Mouse (Mus musculus) forebrain, embryonic 10.5 days (tissue): ENCODE results near the gene Khdc1b. TPM values are rescaled to one million over a fixed set of nuclear protein-coding genes. Genes with fewer than 3 reads are reported as not detected.
"Not testable (repeated sequence)": the region's sequence is repeated elsewhere in the genome, so short reads cannot be mapped to it uniquely, and the experiment has no call there.

Experiments
- DNase-seq: peaks from one replicate; pipeline ENCODE4 v3.0.0-alpha.2; 2017; ENCODE audit warnings: low spot score; ENCODE audit errors: extremely low spot score
- H3K27ac ChIP-seq: fragments of 300-500 bp; sonication (generic); 2 replicates; pipeline ENCODE4 v1.5.1; 2016; ENCODE audit warnings: mild to moderate bottlenecking
- H3K27me3 ChIP-seq: fragments of 300-500 bp; sonication (generic); 2 replicates; pipeline ENCODE4 v1.6.1; 2016; ENCODE audit warnings: mild to moderate bottlenecking; ENCODE audit not compliant: poor library complexity, severe bottlenecking
- H3K36me3 ChIP-seq: fragments of 300-500 bp; sonication (generic); replicated peaks from 2 replicates; pipeline ENCODE4 v1.6.1; 2016; ENCODE audit warnings: mild to moderate bottlenecking, moderate library complexity
- H3K4me1 ChIP-seq: fragments of 300-500 bp; sonication (generic); 2 replicates; pipeline ENCODE4 v1.6.1; 2016
- H3K4me3 ChIP-seq: fragments of 300-500 bp; sonication (generic); 2 replicates; pipeline ENCODE4 v1.5.1; 2016; ENCODE audit warnings: mild to moderate bottlenecking, moderate library complexity
- H3K9me3 ChIP-seq: fragments of 300-500 bp; sonication (generic); 2 replicates; pipeline ENCODE4 v1.6.1; 2016; ENCODE audit warnings: mild to moderate bottlenecking, moderate library complexity
- WGBS: fragments of 180-500 bp; shearing (Covaris S2); methylation state at CpG from one replicate; pipeline ENCODE4 v1.1.7; 2016; 5-methylcytosine and 5-hydroxymethylcytosine counted together
- polyA plus RNA-seq: library from polyadenylated mRNA; unstranded; fragments of >200 nt; fragmentation: Nextera tagmentation; extraction: Ambion mirVana; gene quantifications from 2 replicates; pipeline ENCODE4 v1.2.1, GENCODE M21; 2016

Gene Khdc1b
- polyA plus RNA-seq: not detected in 2 replicates

GRCm38 (mm10) chr1:21383256-21383655 is at the start of gene Khdc1b:
Gene Khdc1b (plus strand): TSS chr1:21383556.
- WGBS: 97% methylated on average over 1 of the region's 1 CpGs
- H3K9me3 ChIP-seq: peaks cover 10% of the 10 kb centered on the region; the same call in 1 of the 2 replicates
- no peaks in the 10 kb centered on the region for H3K4me1 ChIP-seq
- H3K4me3 ChIP-seq: no peak within 1 kb of the TSS
- no peaks in the 10 kb centered on the region for H3K36me3 ChIP-seq
- DNase-seq: no peak
- H3K27ac ChIP-seq: no peak within 1 kb of the TSS
- no peaks in the 10 kb centered on the region for H3K27me3 ChIP-seq

- no peak for DNase-seq
- Histone ChIP-seq H3K4me3 (no peak overlapping the region), H3K27me3 (no peaks in the 10 kb centered on the region), H3K4me1 (no peaks in the 10 kb centered on the region), H3K9me3 (0 out of 2 replicates have a peak, but pooled peaks cover 5% of the 10 kb centered on the region), H3K27ac (no peak overlapping the region), H3K36me3 (no peaks in the 10 kb centered on the region)
These were observed 47.5 kb upstream of the Khdc1b start for GRCm38 (mm10) chr1:21335836-21336235.

- Histone ChIP-seq H3K9me3 (0 out of 2 replicates have a peak, but pooled peaks cover 5% of the 10 kb centered on the region), H3K36me3 (no peaks in the 10 kb centered on the region), H3K4me3 (no peak overlapping the region), H3K4me1 (no peaks in the 10 kb centered on the region), H3K27ac (no peak overlapping the region), H3K27me3 (no peaks in the 10 kb centered on the region)
- 100% methylated on average over 1 of the region's 1 CpGs for WGBS
- no peak for DNase-seq
These were observed 42.6 kb upstream of the Khdc1b start for GRCm38 (mm10) chr1:21340745-21341144.

GRCm38 (mm10) chr1:21344253-21344652 is 39.1 kb upstream of the Khdc1b start:
- no peaks in the 10 kb centered on the region for H3K36me3 ChIP-seq
- H3K4me3 ChIP-seq: no peak overlapping the region
- H3K4me1 ChIP-seq: no peaks in the 10 kb centered on the region
- no peak overlapping the region for H3K27ac ChIP-seq
- DNase-seq: peak; percentile 31
- H3K9me3 ChIP-seq: no peaks in the 10 kb centered on the region
- H3K27me3 ChIP-seq: no peaks in the 10 kb centered on the region
- 60% methylated on average over 4 of the region's 4 CpGs for WGBS

DNA sequence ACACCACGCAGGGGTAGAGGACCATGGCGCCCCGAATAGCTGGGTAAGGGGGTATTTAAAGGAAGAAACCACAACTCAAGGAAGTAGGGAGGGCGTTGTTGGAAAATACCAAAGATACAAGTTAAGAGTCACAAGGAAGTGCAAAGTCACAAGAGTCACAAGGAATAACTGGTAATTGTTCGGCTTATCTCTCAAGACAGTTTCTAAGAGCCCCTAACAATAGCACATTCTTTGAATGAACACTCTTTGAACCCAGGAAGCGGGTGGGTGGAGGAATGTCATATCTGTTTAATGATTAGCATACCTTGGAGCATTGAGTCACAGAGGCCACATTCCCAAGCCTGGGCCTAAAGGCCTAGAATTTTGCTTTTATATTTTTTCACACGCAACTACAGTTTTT is 38.6 kb upstream of the Khdc1b start:
- not testable (repeated sequence) for DNase-seq, H3K9me3 ChIP-seq, H3K27ac ChIP-seq, H3K36me3 ChIP-seq, H3K4me3 ChIP-seq, H3K27me3 ChIP-seq, H3K4me1 ChIP-seq
- 88% methylated on average over 7 of the region's 7 CpGs for WGBS

GRCm38 (mm10) chr1:21349341-21349740 is 34.0 kb upstream of the Khdc1b start, which contains the start of gene Khdc1a:
Gene Khdc1a (plus strand): TSS chr1:21349641.
- no peaks in the 10 kb centered on the region for H3K27me3 ChIP-seq
- no peak within 1 kb of the TSS for H3K4me3 ChIP-seq
- WGBS: 87% methylated on average over 2 of the region's 2 CpGs
- DNase-seq: no peak
- H3K9me3 ChIP-seq: no peaks in the 10 kb centered on the region
- no peaks in the 10 kb centered on the region for H3K36me3 ChIP-seq
- no peak within 1 kb of the TSS for H3K27ac ChIP-seq
- no peaks in the 10 kb centered on the region for H3K4me1 ChIP-seq

GRCm38 (mm10) chr1:21368031-21368430 is 15.3 kb upstream of the Khdc1b start, which contains the start of gene Khdc1c:
Gene Khdc1c (plus strand): TSS chr1:21368331.
- not testable (repeated sequence) for H3K4me3 ChIP-seq, H3K36me3 ChIP-seq, H3K27ac ChIP-seq, H3K4me1 ChIP-seq, DNase-seq, H3K9me3 ChIP-seq, H3K27me3 ChIP-seq
- 81% methylated on average over 1 of the region's 1 CpGs for WGBS

GRCm38 (mm10) chr1:21391138-21391671 is 7.8 kb downstream of the Khdc1b start:
- Histone ChIP-seq H3K4me3 (no peak overlapping the region), H3K4me1 (no peaks in the 10 kb centered on the region), H3K9me3 (no peaks in the 10 kb centered on the region), H3K27me3 (no peaks in the 10 kb centered on the region), H3K36me3 (no peaks in the 10 kb centered on the region), H3K27ac (no peak overlapping the region)
- 83% methylated on average over 6 of the region's 6 CpGs for whole genome bisulfite sequencing
- DNase-seq: no peak

- H3K36me3 ChIP-seq: no peaks in the 10 kb centered on the region
- H3K27me3 ChIP-seq: no peaks in the 10 kb centered on the region
- DNase-seq: no peak
- H3K27ac ChIP-seq: no peak overlapping the region
- H3K4me3 ChIP-seq: no peak overlapping the region
- no peaks in the 10 kb centered on the region for H3K4me1 ChIP-seq
- 86% methylated on average over 8 of the region's 8 CpGs for WGBS
- H3K9me3 ChIP-seq: no peaks in the 10 kb centered on the region
These were observed 19.4 kb downstream of the Khdc1b start for GRCm38 (mm10) chr1:21402804-21403203.

DNA sequence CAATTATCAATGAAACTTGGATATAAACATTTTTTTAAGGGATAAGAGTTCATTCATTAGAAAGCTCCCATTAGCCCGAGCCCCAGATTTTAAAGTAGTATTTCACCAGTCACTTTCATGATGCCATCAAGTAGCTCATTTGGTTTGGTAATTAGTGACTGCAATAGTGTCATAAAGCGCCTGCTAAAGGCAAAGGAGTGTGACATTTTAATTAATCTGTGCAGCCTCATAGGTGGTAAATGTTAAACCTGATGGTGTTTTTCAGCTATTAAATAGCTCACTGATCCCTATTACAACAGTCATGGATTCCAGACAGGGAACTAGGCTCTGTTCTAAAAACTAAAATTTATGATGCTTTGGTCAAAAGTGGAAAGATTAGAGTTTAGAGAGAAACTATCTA is 23.9 kb downstream of the Khdc1b start:
- 66% methylated on average over 2 of the region's 2 CpGs for WGBS

GRCm38 (mm10) chr1:21411331-21412196 is 28.2 kb downstream of the Khdc1b start:
- peak; percentile 19 for DNase-seq
- Histone ChIP-seq H3K27me3 (no peaks in the 10 kb centered on the region), H3K9me3 (no peaks in the 10 kb centered on the region), H3K36me3 (no peaks in the 10 kb centered on the region), H3K4me1 (0 out of 2 replicates have a peak, but pooled peaks cover 3% of the 10 kb centered on the region), H3K4me3 (no peak overlapping the region), H3K27ac (no peak overlapping the region)
- 68% methylated on average over 18 of the region's 18 CpGs for WGBS

More for the DNA sequence above, 23.9 kb downstream of the Khdc1b start:
- Histone ChIP-seq H3K27ac (no peak overlapping the region), H3K4me1 (0 out of 2 replicates have a peak, but pooled peaks cover 3% of the 10 kb centered on the region), H3K27me3 (no peaks in the 10 kb centered on the region), H3K36me3 (no peaks in the 10 kb centered on the region), H3K4me3 (no peak overlapping the region), H3K9me3 (no peaks in the 10 kb centered on the region)
- no peak for DNase-seq

- Histone ChIP-seq H3K4me3 (no peak overlapping the region), H3K27me3 (no peaks in the 10 kb centered on the region), H3K36me3 (no peaks in the 10 kb centered on the region), H3K27ac (no peak overlapping the region), H3K4me1 (0 out of 2 replicates have a peak, but pooled peaks cover 3% of the 10 kb centered on the region), H3K9me3 (no peaks in the 10 kb centered on the region)
- DNase-seq: no peak
- 83% methylated on average over 2 of the region's 2 CpGs for WGBS
These were observed 28.8 kb downstream of the Khdc1b start for GRCm38 (mm10) chr1:21412197-21412555.

DNA sequence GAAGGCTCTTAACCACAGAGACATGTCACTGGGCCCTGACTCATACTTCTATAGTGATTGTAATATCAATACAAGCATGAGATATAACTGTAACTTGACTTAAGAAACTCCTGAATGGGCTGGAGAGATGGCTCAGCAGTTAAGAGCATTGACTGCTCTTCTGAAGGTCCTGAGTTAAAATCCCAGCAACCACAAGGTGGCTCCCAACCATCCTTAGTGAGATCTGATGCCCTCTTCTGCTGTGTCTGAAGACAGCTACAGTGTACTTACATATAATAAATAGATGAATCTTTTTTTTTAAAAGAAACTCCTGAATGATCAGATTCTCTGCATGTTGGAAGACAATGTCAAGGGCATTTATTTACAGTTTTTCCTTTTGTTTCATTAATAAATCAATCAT is 36.0 kb downstream of the Khdc1b start:
- DNase-seq: no peak
- Histone ChIP-seq H3K9me3 (no peaks in the 10 kb centered on the region), H3K4me3 (no peak overlapping the region), H3K4me1 (no peaks in the 10 kb centered on the region), H3K27me3 (no peaks in the 10 kb centered on the region), H3K27ac (no peak overlapping the region), H3K36me3 (no peaks in the 10 kb centered on the region)
